Mouse (Mus musculus): ENCODE results near the gene Lypd9.
A peak's percentile ranks its signal among the peaks of the same experiment; 100 is the strongest.
"Not testable (repeated sequence)": the region's sequence is repeated elsewhere in the genome, so short reads cannot be mapped to it uniquely, and the experiment has no call there.

The Lypd9 gene

GRCm38 (mm10) chr11:58452759-58453158, at the start of gene Lypd9:
Lypd9 (minus strand) TSS chr11:58452923.
- no peak for DNase-seq

GRCm38 (mm10) chr11:58502472-58502871, 49.7 kb upstream of the Lypd9 start, which contains the start of gene Olfr331:
Olfr331 (minus strand) TSS chr11:58502572.
- DNase-seq, result not testable (repeated sequence)

- peak; percentile 25 for DNase-seq
Observed at GRCm38 (mm10) chr11:58499290-58499689, 46.6 kb upstream of the Lypd9 start.

GRCm38 (mm10) chr11:58498761-58499160, 46.0 kb upstream of the Lypd9 start:
- DNase-seq, result no peak

- no peak for DNase-seq
Observed at GRCm38 (mm10) chr11:58492455-58492854, 39.7 kb upstream of the Lypd9 start, which contains the start of gene Olfr332. Olfr332 (minus strand) TSS chr11:58492555.

GRCm38 (mm10) chr11:58462170-58462569, 9.4 kb upstream of the Lypd9 start, which contains the start of gene Olfr30:
Olfr30 (minus strand) TSS chr11:58462270.
- DNase-seq, result no peak

- peak; percentile 46 for DNase-seq
Observed at GRCm38 (mm10) chr11:58453592-58453991, 869 bp upstream of the Lypd9 start.

GRCm38 (mm10) chr11:58437866-58438265, 14.9 kb downstream of the Lypd9 start:
- peak; percentile 14 for DNase-seq

GRCm38 (mm10) chr11:58432259-58432658, 20.5 kb downstream of the Lypd9 start, which contains the start of gene Gm12253:
Gm12253 (plus strand) TSS chr11:58432559.
- DNase-seq, result no peak

- no peak for DNase-seq
Observed at GRCm38 (mm10) chr11:58420815-58421214, 31.9 kb downstream of the Lypd9 start, which contains the start of gene 1810065E05Rik. 1810065E05Rik (plus strand) TSS chr11:58421111.

- no peak for DNase-seq
Observed at GRCm38 (mm10) chr11:58418336-58418735, 34.4 kb downstream of the Lypd9 start.

- DNase-seq, result no peak
Observed at GRCm38 (mm10) chr11:58408066-58408465, 44.7 kb downstream of the Lypd9 start.

- no peak for DNase-seq
Observed at GRCm38 (mm10) chr11:58400655-58401054, 52.1 kb downstream of the Lypd9 start.

GRCm38 (mm10) chr11:58399985-58400645, 52.6 kb downstream of the Lypd9 start:
- DNase-seq, result no peak
